Mouse (Mus musculus): ENCODE data around the gene Axin1. TPM values are rescaled to one million over a fixed set of nuclear protein-coding genes. Genes with fewer than 3 reads are reported as not detected.
"Not testable (repeated sequence)": the region's sequence is repeated elsewhere in the genome, so short reads cannot be mapped to it uniquely, and the experiment has no call there.

Axin1 gene
- polyA plus RNA-seq, 1 experiment from 2014 or later: 17.9 TPM

GRCm38 (mm10) chr17:26142796-26143195, 4.3 kb downstream of the Axin1 start:
- DNase-seq (ENCODE audit: low spot score) (no peak), ATAC-seq (replicated peaks; ENCODE audit: insufficient number of reproducible peaks, low FRiP score, low TSS enrichment, low read depth) (no peak)
- Histone ChIP-seq H3K36me3 (replicated peaks; ENCODE audit: control insufficient read depth, insufficient read depth, low read depth, low read length) (peaks cover 3% of the 10 kb centered on the region), H3K27me3 (ENCODE audit: control insufficient read depth, insufficient read depth, low read length) (no peaks in the 10 kb centered on the region), H3K4me1 (ENCODE audit: control insufficient read depth, insufficient read depth, low read length) (peaks cover 3% of the 10 kb centered on the region; the same call in 1 of the 2 replicates), H3K9ac (replicated peaks; ENCODE audit: low read length) (no peak overlapping the region), H3K4me3 (ENCODE audit: low read depth, low read length) (no peak overlapping the region), H3K4me2 (ENCODE audit: low read depth, low read length) (no peak overlapping the region), H3K27ac (replicated peaks; ENCODE audit: low read depth, low read length) (no peak overlapping the region), H3K9me3 (replicated peaks; ENCODE audit: control insufficient read depth, low read length) (no peaks in the 10 kb centered on the region)
- 91% methylated on average over 4 of the region's 4 CpGs for WGBS

GRCm38 (mm10) chr17:26143386-26143785, 4.9 kb downstream of the Axin1 start:
- no peaks in the 10 kb centered on the region for H3K27me3 ChIP-seq (ENCODE audit: control insufficient read depth, insufficient read depth, low read length)
- peaks cover 3% of the 10 kb centered on the region for H3K36me3 ChIP-seq (replicated peaks; ENCODE audit: control insufficient read depth, insufficient read depth, low read depth, low read length)
- H3K4me1 ChIP-seq (ENCODE audit: control insufficient read depth, insufficient read depth, low read length): no peaks in the 10 kb centered on the region
- H3K4me2 ChIP-seq (ENCODE audit: low read depth, low read length): no peak overlapping the region
- WGBS: 97% methylated on average over 5 of the region's 5 CpGs
- no peak overlapping the region for H3K9ac ChIP-seq (replicated peaks; ENCODE audit: low read length)
- DNase-seq (ENCODE audit: low spot score) (no peak), ATAC-seq (replicated peaks; ENCODE audit: insufficient number of reproducible peaks, low FRiP score, low TSS enrichment, low read depth) (no peak)
- H3K27ac ChIP-seq (replicated peaks; ENCODE audit: low read depth, low read length): no peak overlapping the region
- no peak overlapping the region for H3K4me3 ChIP-seq (ENCODE audit: low read depth, low read length)
- no peaks in the 10 kb centered on the region for H3K9me3 ChIP-seq (replicated peaks; ENCODE audit: control insufficient read depth, low read length)

- H3K4me2 ChIP-seq (ENCODE audit: low read depth, low read length): no peak overlapping the region
- no peaks in the 10 kb centered on the region for H3K9me3 ChIP-seq (replicated peaks; ENCODE audit: control insufficient read depth, low read length)
- peaks cover 4% of the 10 kb centered on the region for H3K36me3 ChIP-seq (replicated peaks; ENCODE audit: control insufficient read depth, insufficient read depth, low read depth, low read length)
- H3K27ac ChIP-seq (replicated peaks; ENCODE audit: low read depth, low read length): no peak overlapping the region
- no peaks in the 10 kb centered on the region for H3K27me3 ChIP-seq (ENCODE audit: control insufficient read depth, insufficient read depth, low read length)
- DNase-seq (ENCODE audit: low spot score): no peak
- no peak for ATAC-seq (replicated peaks; ENCODE audit: insufficient number of reproducible peaks, low FRiP score, low TSS enrichment, low read depth)
- H3K4me3 ChIP-seq (ENCODE audit: low read depth, low read length): no peak overlapping the region
- H3K9ac ChIP-seq (replicated peaks; ENCODE audit: low read length): no peak overlapping the region
- WGBS: 68% methylated on average over 2 of the region's 2 CpGs
- H3K4me1 ChIP-seq (ENCODE audit: control insufficient read depth, insufficient read depth, low read length): no peaks in the 10 kb centered on the region
These were observed 10.6 kb downstream of the Axin1 start for GRCm38 (mm10) chr17:26149056-26149455.

- ATAC-seq (replicated peaks; ENCODE audit: insufficient number of reproducible peaks, low FRiP score, low TSS enrichment, low read depth): no peak
- no peak for DNase-seq (ENCODE audit: low spot score)
These were observed 13.6 kb downstream of the Axin1 start for GRCm38 (mm10) chr17:26151886-26152630.

GRCm38 (mm10) chr17:26162736-26163135, 24.2 kb downstream of the Axin1 start:
- H3K9me3 ChIP-seq (replicated peaks; ENCODE audit: control insufficient read depth, low read length): no peaks in the 10 kb centered on the region
- no peaks in the 10 kb centered on the region for H3K27me3 ChIP-seq (ENCODE audit: control insufficient read depth, insufficient read depth, low read length)
- H3K4me2 ChIP-seq (ENCODE audit: low read depth, low read length): no peak overlapping the region
- no peak overlapping the region for H3K27ac ChIP-seq (replicated peaks; ENCODE audit: low read depth, low read length)
- H3K4me3 ChIP-seq (ENCODE audit: low read depth, low read length): no peak overlapping the region
- 90% methylated on average over 1 of the region's 1 CpGs for WGBS
- ATAC-seq (replicated peaks; ENCODE audit: insufficient number of reproducible peaks, low FRiP score, low TSS enrichment, low read depth): no peak
- no peaks in the 10 kb centered on the region for H3K4me1 ChIP-seq (ENCODE audit: control insufficient read depth, insufficient read depth, low read length)
- DNase-seq (ENCODE audit: low spot score): no peak
- H3K36me3 ChIP-seq (replicated peaks; ENCODE audit: control insufficient read depth, insufficient read depth, low read depth, low read length): no peaks in the 10 kb centered on the region
- no peak overlapping the region for H3K9ac ChIP-seq (replicated peaks; ENCODE audit: low read length)

More at GRCm38 (mm10) chr17:26151886-26152630, 13.6 kb downstream of the Axin1 start:
- Histone ChIP-seq H3K27me3 (ENCODE audit: control insufficient read depth, insufficient read depth, low read length) (no peaks in the 10 kb centered on the region), H3K4me2 (ENCODE audit: low read depth, low read length) (no peak overlapping the region), H3K36me3 (replicated peaks; ENCODE audit: control insufficient read depth, insufficient read depth, low read depth, low read length) (peaks cover 4% of the 10 kb centered on the region; the same call in 1 of the 2 replicates), H3K4me1 (ENCODE audit: control insufficient read depth, insufficient read depth, low read length) (no peaks in the 10 kb centered on the region), H3K4me3 (ENCODE audit: low read depth, low read length) (no peak overlapping the region), H3K9ac (replicated peaks; ENCODE audit: low read length) (no peak overlapping the region), H3K9me3 (replicated peaks; ENCODE audit: control insufficient read depth, low read length) (no peaks in the 10 kb centered on the region), H3K27ac (replicated peaks; ENCODE audit: low read depth, low read length) (no peak overlapping the region)
- 96% methylated on average over 2 of the region's 2 CpGs for WGBS

GRCm38 (mm10) chr17:26168039-26168438, 29.6 kb downstream of the Axin1 start:
- Histone ChIP-seq H3K9ac (replicated peaks; ENCODE audit: low read length) (no peak overlapping the region), H3K4me3 (ENCODE audit: low read depth, low read length) (no peak overlapping the region), H3K9me3 (replicated peaks; ENCODE audit: control insufficient read depth, low read length) (no peaks in the 10 kb centered on the region), H3K27me3 (ENCODE audit: control insufficient read depth, insufficient read depth, low read length) (no peaks in the 10 kb centered on the region), H3K4me1 (ENCODE audit: control insufficient read depth, insufficient read depth, low read length) (no peaks in the 10 kb centered on the region), H3K36me3 (replicated peaks; ENCODE audit: control insufficient read depth, insufficient read depth, low read depth, low read length) (no peaks in the 10 kb centered on the region), H3K4me2 (ENCODE audit: low read depth, low read length) (no peak overlapping the region), H3K27ac (replicated peaks; ENCODE audit: low read depth, low read length) (no peak overlapping the region)
- ATAC-seq (replicated peaks; ENCODE audit: insufficient number of reproducible peaks, low FRiP score, low TSS enrichment, low read depth): no peak
- DNase-seq (ENCODE audit: low spot score): no peak
- 86% methylated on average over 2 of the region's 2 CpGs for WGBS

- H3K36me3 ChIP-seq (replicated peaks; ENCODE audit: control insufficient read depth, insufficient read depth, low read depth, low read length); H3K9me3 ChIP-seq (replicated peaks; ENCODE audit: control insufficient read depth, low read length); H3K9ac ChIP-seq (replicated peaks; ENCODE audit: low read length); H3K27ac ChIP-seq (replicated peaks; ENCODE audit: low read depth, low read length); H3K4me3 ChIP-seq (ENCODE audit: low read depth, low read length); H3K4me2 ChIP-seq (ENCODE audit: low read depth, low read length); H3K4me1 ChIP-seq (ENCODE audit: control insufficient read depth, insufficient read depth, low read length); ATAC-seq (replicated peaks; ENCODE audit: insufficient number of reproducible peaks, low FRiP score, low TSS enrichment, low read depth); DNase-seq (ENCODE audit: low spot score); H3K27me3 ChIP-seq (ENCODE audit: control insufficient read depth, insufficient read depth, low read length): not testable (repeated sequence)
- WGBS: 82% methylated on average over 2 of the region's 2 CpGs
These were observed 36.8 kb downstream of the Axin1 start for GRCm38 (mm10) chr17:26175248-26175647.

- H3K4me3 ChIP-seq (ENCODE audit: low read depth, low read length): no peak overlapping the region
- H3K27me3 ChIP-seq (ENCODE audit: control insufficient read depth, insufficient read depth, low read length): no peaks in the 10 kb centered on the region
- peaks cover 9% of the 10 kb centered on the region for H3K36me3 ChIP-seq (replicated peaks; ENCODE audit: control insufficient read depth, insufficient read depth, low read depth, low read length)
- no peaks in the 10 kb centered on the region for H3K9me3 ChIP-seq (replicated peaks; ENCODE audit: control insufficient read depth, low read length)
- no peaks in the 10 kb centered on the region for H3K4me1 ChIP-seq (ENCODE audit: control insufficient read depth, insufficient read depth, low read length)
- H3K27ac ChIP-seq (replicated peaks; ENCODE audit: low read depth, low read length): no peak overlapping the region
- DNase-seq (ENCODE audit: low spot score) (no peak), ATAC-seq (replicated peaks; ENCODE audit: insufficient number of reproducible peaks, low FRiP score, low TSS enrichment, low read depth) (no peak)
- H3K9ac ChIP-seq (replicated peaks; ENCODE audit: low read length): no peak overlapping the region
- no peak overlapping the region for H3K4me2 ChIP-seq (ENCODE audit: low read depth, low read length)
These were observed 40.1 kb downstream of the Axin1 start for GRCm38 (mm10) chr17:26178611-26179010.
